Mouse (Mus musculus): ENCODE measurements at regions not wholly inside any gene's neighbourhood (a gene's known extent, or its start where the extent isn't known, plus 50 kb on each side); places are given as distances from the start of the nearest gene placed in this dataset.
A peak's percentile ranks its signal among the peaks of the same experiment; 100 is the strongest.

GRCm38 (mm10) chr11:79752717-79753480 is 161.9 kb downstream of the Rab11fip4 start:
- TF ChIP-seq MAX (IDR thresholded peaks at IDR 0.05) = no peak
- no peak for TF ChIP-seq MYOG (IDR thresholded peaks at IDR 0.05; ENCODE audit: control insufficient read depth, extremely low read depth, insufficient read length)
- TF ChIP-seq CTCF (IDR thresholded peaks at IDR 0.05; ENCODE audit: control insufficient read depth, insufficient read depth, insufficient read length) = no peak
- TF ChIP-seq USF1 (IDR thresholded peaks at IDR 0.05; ENCODE audit: low read depth) = peak; percentile 68
- TF ChIP-seq MYOD1 (IDR thresholded peaks at IDR 0.05; ENCODE audit: control insufficient read depth, insufficient read length, low read depth) = peak; percentile 10
